Mouse (Mus musculus) cerebellum, postnatal 10 days (tissue): ENCODE measurements around the gene Serpina12.

Source experiments
- DNase-seq, 2 experiments: peaks; one replicate each; pipeline ENCODE4 v3.0.0; 2021; ENCODE audit warnings: mixed read lengths in 2 of 2

The Serpina12 gene

GRCm38 (mm10) chr12:104002569-104003237 lies 41.5 kb downstream of the Serpina12 start:
- peak in 1 of 2 experiments; percentile 21 for DNase-seq

- no peak for DNase-seq
Observed at GRCm38 (mm10) chr12:104000594-104000993, 43.6 kb downstream of the Serpina12 start.

DNA sequence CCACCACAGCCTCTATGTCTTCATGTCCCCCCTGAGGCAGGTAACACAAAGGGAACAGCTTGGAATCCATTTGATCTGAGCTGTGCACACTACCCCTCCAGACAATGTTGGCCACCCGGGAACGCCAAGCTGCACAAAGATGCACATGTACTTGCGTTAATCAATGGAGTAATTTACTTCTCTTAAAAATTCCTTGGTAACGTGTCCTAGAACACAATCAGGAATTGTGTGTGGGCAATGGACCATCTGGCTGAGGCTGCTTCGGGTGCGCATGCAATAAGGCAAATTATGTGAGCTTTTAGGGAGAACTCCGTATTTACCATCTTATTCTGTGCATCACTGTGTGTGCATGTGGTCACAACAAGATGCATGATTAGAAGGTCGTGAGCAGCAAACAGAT lies 44.6 kb downstream of the Serpina12 start:
- no peak for DNase-seq

- DNase-seq = no peak
Observed at GRCm38 (mm10) chr12:103996513-103996912, 47.7 kb downstream of the Serpina12 start.

GRCm38 (mm10) chr12:103995292-103996072 lies 48.8 kb downstream of the Serpina12 start:
- peak; percentile 82 to 85 for DNase-seq

DNA sequence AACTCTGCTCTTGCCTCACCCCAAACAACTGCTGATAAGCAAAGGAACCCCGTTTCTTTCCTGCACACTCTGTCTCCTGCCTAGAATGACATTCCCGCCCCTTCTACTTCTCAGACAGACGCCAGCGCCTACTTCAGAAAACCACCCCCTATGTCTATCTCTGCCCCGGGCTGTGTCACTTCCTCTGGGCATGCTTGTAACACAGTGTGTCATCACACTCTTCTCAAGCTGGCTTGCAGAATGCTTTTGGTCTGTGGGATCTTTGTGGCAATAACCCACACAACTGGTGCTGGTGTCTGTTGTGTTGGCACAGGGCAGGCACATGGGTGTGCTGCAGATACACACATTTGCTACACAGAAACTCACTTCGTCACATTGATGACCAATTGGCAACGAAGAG lies 51.3 kb downstream of the Serpina12 start:
- no peak for DNase-seq

DNA sequence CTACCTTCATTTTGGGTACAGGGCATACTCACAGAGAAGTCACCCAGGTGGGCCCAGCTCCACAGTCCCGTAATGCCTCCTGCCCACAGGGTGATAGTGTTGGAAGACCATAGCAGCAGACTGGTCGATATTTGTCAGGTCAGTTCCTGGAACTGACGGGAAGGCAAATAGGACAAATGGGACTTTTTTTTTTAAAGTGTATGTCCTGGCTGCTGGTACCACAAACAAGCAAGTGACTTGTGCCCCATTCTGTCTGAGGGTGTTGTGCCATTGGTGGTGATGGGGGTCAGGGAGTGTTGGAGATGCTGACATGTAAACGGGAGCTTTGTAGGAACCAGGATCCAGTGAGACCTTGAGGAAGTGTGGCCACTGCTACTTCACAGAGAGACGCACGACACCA lies 54.4 kb downstream of the Serpina12 start, which contains the start of gene Serpina11:
Gene Serpina11 (minus strand): TSS at position 101 of the 400 bp plus-strand sequence.
- no peak for DNase-seq

DNA sequence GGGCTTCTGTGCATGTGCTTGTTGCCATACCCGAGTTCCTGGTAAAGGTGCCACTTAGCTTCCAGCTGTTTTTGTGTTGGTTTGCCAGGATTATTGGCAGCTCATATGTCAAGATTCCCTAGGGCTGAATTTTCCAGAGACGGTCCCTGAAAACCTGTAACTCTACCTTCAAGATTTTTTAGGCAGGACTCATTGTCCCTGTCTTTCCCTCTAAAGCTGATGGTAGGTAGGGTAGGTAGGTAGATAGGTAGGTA lies 54.8 kb downstream of the Serpina12 start:
- no peak for DNase-seq

DNA sequence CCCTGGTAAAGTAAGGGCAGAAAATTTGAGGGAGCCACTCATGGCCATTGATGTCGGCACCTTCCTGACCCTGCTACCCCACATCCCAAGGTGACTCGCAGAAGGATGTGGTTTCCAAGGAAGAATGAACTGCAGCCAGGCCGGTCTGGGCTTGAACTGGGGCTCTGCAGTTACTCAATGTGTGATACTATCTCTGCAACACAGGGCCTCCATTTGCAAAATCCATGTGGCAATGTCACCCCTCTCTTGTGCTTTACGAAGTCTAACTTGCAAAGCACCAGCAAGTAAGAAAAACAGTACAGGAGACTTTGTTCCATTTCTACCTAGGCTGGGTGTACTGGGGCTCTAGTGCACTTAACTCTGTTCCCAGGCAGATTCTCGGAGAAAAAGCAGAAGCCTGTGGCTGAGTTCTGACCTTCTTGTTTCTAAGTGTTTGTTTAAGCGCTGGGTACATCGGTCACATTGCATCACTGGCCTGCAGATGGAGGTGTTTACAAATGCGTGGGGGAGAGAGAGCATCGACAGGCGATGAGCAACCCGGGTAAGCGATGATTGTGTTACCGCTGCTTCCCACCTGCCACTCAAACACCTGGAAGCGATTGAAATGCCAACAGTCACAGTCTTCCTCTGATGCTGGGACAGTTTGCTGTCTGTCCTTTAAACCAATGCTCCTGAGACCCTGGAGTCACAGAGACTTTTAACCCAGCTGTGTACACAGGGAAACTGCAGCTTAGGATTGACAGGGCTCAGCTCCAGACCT lies 55.3 kb downstream of the Serpina12 start:
- DNase-seq = no peak

DNA sequence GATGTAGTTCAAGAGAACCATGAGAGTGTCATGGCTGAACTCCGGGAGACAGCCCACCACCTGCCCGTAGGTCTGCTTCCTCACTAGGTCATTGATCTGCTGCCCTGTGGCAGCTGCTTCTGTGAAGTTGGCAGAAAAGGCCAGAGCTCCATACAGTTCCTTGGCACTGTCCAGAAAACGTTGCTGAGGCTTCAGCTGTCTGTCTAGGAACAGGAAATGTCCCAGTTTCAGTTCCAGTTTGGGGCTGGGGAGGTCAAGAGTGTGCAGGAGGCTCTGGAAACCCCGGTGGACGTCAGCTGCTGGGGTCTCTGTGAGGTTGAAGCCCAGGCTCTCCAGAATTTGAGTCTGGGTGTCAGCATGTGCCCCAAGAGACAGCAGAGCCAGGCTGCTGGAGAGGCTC lies 58.4 kb downstream of the Serpina12 start:
- peak; percentile 38 to 43 for DNase-seq

DNA sequence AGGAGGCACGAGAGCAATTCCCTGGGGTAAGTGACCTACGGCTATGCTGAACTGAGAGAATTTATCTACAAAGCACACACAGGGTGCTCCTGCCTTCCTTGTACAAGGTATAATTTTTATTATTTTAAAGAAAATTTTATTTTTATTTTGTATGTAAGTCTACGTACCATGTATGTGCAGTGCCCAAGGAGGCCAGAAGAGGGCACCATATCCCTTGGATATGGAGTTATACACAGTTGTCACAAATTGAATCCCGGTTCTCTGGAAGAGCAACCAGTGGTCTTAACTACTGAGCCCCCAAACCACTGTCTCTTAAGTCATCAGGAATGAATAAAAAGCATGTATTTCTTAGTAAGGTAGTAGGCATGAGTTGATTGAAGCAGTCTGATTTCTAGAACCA lies 59.3 kb downstream of the Serpina12 start:
- DNase-seq = peak; percentile 78 to 83

DNA sequence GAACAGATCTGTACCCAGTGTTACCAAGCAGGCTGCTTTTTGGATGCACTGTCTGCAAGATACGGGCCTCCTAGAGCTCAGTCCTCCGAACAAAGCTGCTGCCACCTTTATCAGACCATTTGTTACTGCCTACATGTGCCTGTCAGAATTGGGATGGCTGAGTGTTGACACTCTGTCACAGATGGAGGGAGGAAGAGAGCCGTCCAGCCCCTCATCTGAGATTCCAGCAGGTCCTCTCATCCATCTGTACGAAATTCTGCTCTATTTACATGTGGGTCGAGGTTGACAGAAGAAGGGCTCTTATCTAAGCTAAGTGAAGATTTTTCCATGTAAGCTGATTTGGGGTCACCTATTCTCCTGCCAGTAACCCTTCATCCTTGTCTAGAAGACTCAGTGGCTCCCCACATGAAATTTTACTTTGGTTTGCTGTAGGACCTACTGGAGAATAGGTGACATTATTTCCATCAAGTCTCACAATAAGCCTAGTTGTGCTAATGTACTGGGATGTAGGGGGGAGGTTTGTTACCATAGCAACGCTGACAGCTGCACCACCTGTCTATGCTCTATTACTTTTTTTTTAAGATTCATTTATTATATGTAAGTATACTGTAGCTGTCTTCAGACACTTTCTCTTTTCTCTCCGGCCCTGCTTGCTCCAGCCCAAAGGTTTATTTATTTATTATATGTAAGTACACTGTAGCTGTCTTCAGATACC lies 62.4 kb downstream of the Serpina12 start:
- DNase-seq = no peak
